Mouse (Mus musculus) liver, embryonic 18 days (tissue): ENCODE measurements around the gene Olfr916. TPM values are rescaled to one million over a fixed set of nuclear protein-coding genes. Genes with fewer than 3 reads are reported as not detected.

ENCODE experiments used
- polyA plus RNA-seq: library from polyadenylated mRNA; depleted of rRNA; stranded (reverse); fragments of >200 nt; gene quantifications from 2 replicates; pipeline ENCODE4 v1.2.3, GENCODE M21; 2012; rRNA removed

The Olfr916 gene
- not detected in 2 replicates for polyA plus RNA-seq

DNA sequence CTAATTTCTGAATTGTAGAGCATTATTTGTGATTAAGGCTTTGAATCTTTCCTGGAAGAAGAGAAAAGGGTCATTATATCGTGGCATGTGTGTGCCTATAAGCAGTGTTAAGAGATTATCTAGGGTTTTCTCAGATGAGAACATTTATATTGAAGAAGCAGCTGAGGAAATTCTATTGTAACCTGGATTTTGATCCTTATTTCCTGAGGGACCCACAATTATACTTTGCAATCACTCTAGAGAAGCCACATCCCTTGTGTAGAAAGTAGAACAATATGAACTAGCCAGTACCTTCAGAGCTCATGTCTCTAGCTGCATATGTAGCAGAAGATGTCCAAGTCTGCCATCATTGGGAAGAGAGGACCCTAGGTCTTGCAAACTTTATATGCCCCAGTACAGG is at the start of gene Olfr916:
TSS of gene Olfr916 (minus strand) at position 101 of the 400 bp plus-strand sequence.

DNA sequence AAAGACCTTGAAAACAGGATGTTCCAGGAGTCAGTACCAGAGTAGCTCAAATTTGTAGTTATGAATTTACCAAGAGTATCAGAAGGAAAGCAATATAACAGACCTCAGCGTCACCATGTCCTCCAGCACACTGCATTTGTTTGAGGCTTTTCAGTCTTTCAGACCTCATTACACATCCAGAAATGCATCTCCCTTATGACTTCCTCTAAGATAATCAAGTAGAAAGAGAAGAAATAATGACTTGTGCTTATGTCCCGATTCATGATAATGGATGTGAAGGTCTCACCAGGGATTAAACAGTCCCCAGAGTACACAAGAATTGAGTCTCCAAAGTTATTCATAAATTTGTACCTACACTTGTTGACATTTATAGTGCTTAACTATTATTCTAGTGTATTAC is 14.8 kb upstream of the Olfr916 start, which contains the start of gene Olfr918:
TSS of gene Olfr918 (minus strand) at position 101 of the 400 bp plus-strand sequence.

DNA sequence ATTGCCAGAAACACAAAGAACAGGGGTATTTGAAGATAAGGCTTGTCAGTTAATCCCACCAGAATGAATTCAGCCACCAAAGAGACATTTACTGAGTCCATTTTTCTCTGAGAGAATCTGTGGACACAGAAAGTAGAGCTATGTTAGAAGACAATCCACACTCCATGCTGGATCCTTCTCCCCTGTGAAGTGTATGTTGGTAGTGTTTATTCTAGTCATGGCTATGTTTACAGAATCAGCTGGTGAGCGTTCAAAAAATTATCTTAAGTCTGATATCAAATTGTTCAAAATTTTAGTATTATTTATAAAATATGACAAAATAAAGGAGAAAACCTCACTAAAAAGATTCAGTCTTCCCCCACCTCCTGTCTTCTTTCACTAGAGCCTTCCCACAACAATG is 6.1 kb upstream of the Olfr916 start, which contains the start of gene Olfr917:
TSS of gene Olfr917 (minus strand) at position 101 of the 400 bp plus-strand sequence.

Other genes with a start within 250 kb of the Olfr916 start
- gene Olfr901, start 230.4 kb downstream of the Olfr916 start, polyA plus RNA-seq, result not detected in 2 replicates
- gene Olfr902, start 212.2 kb downstream of the Olfr916 start, polyA plus RNA-seq, result not detected in 2 replicates
- gene Olfr904, start 196.7 kb downstream of the Olfr916 start, polyA plus RNA-seq, result not detected in 2 replicates
- not detected in 2 replicates for gene Olfr905, start 188.8 kb downstream of the Olfr916 start, polyA plus RNA-seq
- not detected in 2 replicates for gene Olfr906, start 172.8 kb downstream of the Olfr916 start, polyA plus RNA-seq
- gene Olfr907, start 164.1 kb downstream of the Olfr916 start, polyA plus RNA-seq, result not detected in 2 replicates
- not detected in 2 replicates for gene Olfr911-ps1, start 138.3 kb downstream of the Olfr916 start, polyA plus RNA-seq
- gene Olfr910, start 122.0 kb downstream of the Olfr916 start, polyA plus RNA-seq, result not detected in 2 replicates
- not detected in 2 replicates for gene Olfr912, start 79.7 kb downstream of the Olfr916 start, polyA plus RNA-seq
- gene Olfr913, start 67.1 kb downstream of the Olfr916 start, polyA plus RNA-seq, result not detected in 2 replicates
- gene Olfr914, start 54.8 kb downstream of the Olfr916 start, polyA plus RNA-seq, result not detected in 2 replicates
- not detected in 2 replicates for gene Olfr917, start 6.0 kb upstream of the Olfr916 start, polyA plus RNA-seq
- not detected in 2 replicates for gene Olfr918, start 14.7 kb upstream of the Olfr916 start, polyA plus RNA-seq
- gene Olfr919, start 43.8 kb upstream of the Olfr916 start, polyA plus RNA-seq, result not detected in 2 replicates
- 7.7 and 7.8 TPM in 2 replicates for gene Vwa5a, start 58.4 kb upstream of the Olfr916 start, polyA plus RNA-seq
- gene Olfr920, start 92.4 kb upstream of the Olfr916 start, polyA plus RNA-seq, result 0.08 and 0.09 TPM in 2 replicates
- not detected in 2 replicates for gene Olfr921, start 113.2 kb upstream of the Olfr916 start, polyA plus RNA-seq
- gene Olfr922, start 154.7 kb upstream of the Olfr916 start, polyA plus RNA-seq, result not detected in 2 replicates
- gene Olfr923, start 166.7 kb upstream of the Olfr916 start, polyA plus RNA-seq, result not detected in 2 replicates
- gene Olfr924, start 184.6 kb upstream of the Olfr916 start, polyA plus RNA-seq, result not detected in 2 replicates
- gene Olfr26, start 195.2 kb upstream of the Olfr916 start, polyA plus RNA-seq, result not detected in 2 replicates
- gene Olfr926, start 217.3 kb upstream of the Olfr916 start, polyA plus RNA-seq, result not detected in 2 replicates